Mouse (Mus musculus) neural tube, embryonic 14.5 days (tissue): ENCODE measurements around the gene Gm6408. TPM values are rescaled to one million over a fixed set of nuclear protein-coding genes. Genes with fewer than 3 reads are reported as not detected.
"Not testable (repeated sequence)": the region's sequence is repeated elsewhere in the genome, so short reads cannot be mapped to it uniquely, and the experiment has no call there.

Source experiments
- ATAC-seq: fragments of 200-750 bp; cut with Nextera tagmentation; 2 replicates; pipeline ENCODE4 v1.8.0; 2017; ENCODE audit warnings: low read depth, mild to moderate bottlenecking, moderate TSS enrichment, moderate library complexity
- H3K27ac ChIP-seq: fragments of 300-500 bp; sonication (generic); 2 replicates; pipeline ENCODE4 v1.5.1; 2014; ENCODE audit warnings: low read depth, mild to moderate bottlenecking, control low read depth, low read length, moderate library complexity, mixed read lengths
- H3K27me3 ChIP-seq: fragments of 300-500 bp; sonication (generic); 2 replicates; pipeline ENCODE4 v1.6.1; 2014; ENCODE audit warnings: low read length; ENCODE audit not compliant: control insufficient read depth, insufficient read depth
- H3K36me3 ChIP-seq: fragments of 300-500 bp; sonication (generic); 2 replicates; pipeline ENCODE4 v1.6.1; 2014; ENCODE audit warnings: low read length, mixed read lengths; ENCODE audit not compliant: control insufficient read depth, insufficient read depth
- H3K4me1 ChIP-seq: fragments of 300-500 bp; sonication (generic); 2 replicates; pipeline ENCODE4 v1.6.1; 2014; ENCODE audit warnings: low read length; ENCODE audit not compliant: control insufficient read depth, insufficient read depth
- H3K4me2 ChIP-seq: fragments of 300-500 bp; sonication (generic); 2 replicates; pipeline ENCODE4 v1.6.1; 2014; ENCODE audit warnings: mild to moderate bottlenecking, low read depth, low read length, control low read depth
- H3K4me3 ChIP-seq: fragments of 300-500 bp; sonication (generic); 2 replicates; pipeline ENCODE4 v1.5.1; 2014; ENCODE audit warnings: low read depth, low read length, control low read depth, mixed read lengths
- H3K9ac ChIP-seq: fragments of 300-500 bp; sonication (generic); replicated peaks from 2 replicates; pipeline ENCODE4 v1.6.1; 2014; ENCODE audit warnings: low read depth, mild to moderate bottlenecking, control low read depth, low read length, mixed read lengths
- H3K9me3 ChIP-seq: fragments of 300-500 bp; sonication (generic); 2 replicates; pipeline ENCODE4 v1.6.1; 2016; ENCODE audit warnings: low read length; ENCODE audit not compliant: control insufficient read depth
- WGBS: fragments of 180-500 bp; shearing (Covaris S2); extraction: QIAGEN DNeasy Blood & Tissue Kit; methylation state at CpG from one replicate; pipeline ENCODE4 v1.1.7; 2014; 5-methylcytosine and 5-hydroxymethylcytosine counted together
- polyA plus RNA-seq: library from polyadenylated mRNA; unstranded; fragments of >200 nt; fragmentation: Nextera tagmentation; extraction: Ambion mirVana; gene quantifications from 2 replicates; pipeline ENCODE4 v1.2.1, GENCODE M21; 2014

The Gm6408 gene
- polyA plus RNA-seq, 1 experiment from 2014 or later: not detected

DNA sequence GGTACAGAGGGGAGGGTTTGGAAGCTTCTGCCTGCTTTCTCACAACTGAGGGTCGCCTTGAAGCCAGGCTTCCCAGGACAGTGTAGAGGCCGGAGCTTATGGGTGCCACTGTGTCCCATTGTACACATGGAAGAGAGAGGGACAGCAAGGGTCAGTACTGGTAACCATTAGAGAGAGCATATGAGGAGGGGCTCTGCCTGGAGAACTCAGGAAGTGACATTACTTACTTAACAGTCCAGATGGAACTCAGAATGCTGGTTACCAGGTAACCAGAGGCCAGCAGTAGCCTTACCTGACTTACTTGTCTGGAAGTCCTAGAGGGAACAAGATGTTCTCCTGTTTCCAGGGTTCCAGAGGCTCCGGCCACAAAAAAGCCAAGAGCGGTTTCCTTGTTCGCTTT is 9.3 kb downstream of the Gm6408 start, which contains the start of gene Gm6370:
Gene Gm6370, plus strand, starts transcription at position 301 of the 400 bp plus-strand sequence.
- H3K9me3 ChIP-seq, H3K4me3 ChIP-seq, H3K36me3 ChIP-seq, H3K4me1 ChIP-seq, ATAC-seq, H3K4me2 ChIP-seq, H3K9ac ChIP-seq, H3K27me3 ChIP-seq, H3K27ac ChIP-seq: not testable (repeated sequence)
- WGBS: no CpG with 5 or more reads among the region's 5 CpGs

DNA sequence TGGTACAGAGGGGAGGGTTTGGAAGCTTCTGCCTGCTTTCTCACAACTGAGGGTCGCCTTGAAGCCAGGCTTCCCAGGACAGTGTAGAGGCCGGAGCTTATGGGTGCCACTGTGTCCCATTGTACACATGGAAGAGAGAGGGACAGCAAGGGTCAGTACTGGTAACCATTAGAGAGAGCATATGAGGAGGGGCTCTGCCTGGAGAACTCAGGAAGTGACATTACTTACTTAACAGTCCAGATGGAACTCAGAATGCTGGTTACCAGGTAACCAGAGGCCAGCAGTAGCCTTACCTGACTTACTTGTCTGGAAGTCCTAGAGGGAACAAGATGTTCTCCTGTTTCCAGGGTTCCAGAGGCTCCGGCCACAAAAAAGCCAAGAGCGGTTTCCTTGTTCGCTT is 20.3 kb downstream of the Gm6408 start, which contains the start of gene 4930449I24Rik:
Gene 4930449I24Rik, plus strand, starts transcription at position 301 of the 400 bp plus-strand sequence.
- not testable (repeated sequence) for H3K27ac ChIP-seq, H3K36me3 ChIP-seq, H3K9ac ChIP-seq, H3K4me1 ChIP-seq, ATAC-seq, H3K4me3 ChIP-seq, H3K4me2 ChIP-seq, H3K9me3 ChIP-seq, H3K27me3 ChIP-seq
- WGBS: no CpG with 5 or more reads among the region's 5 CpGs

DNA sequence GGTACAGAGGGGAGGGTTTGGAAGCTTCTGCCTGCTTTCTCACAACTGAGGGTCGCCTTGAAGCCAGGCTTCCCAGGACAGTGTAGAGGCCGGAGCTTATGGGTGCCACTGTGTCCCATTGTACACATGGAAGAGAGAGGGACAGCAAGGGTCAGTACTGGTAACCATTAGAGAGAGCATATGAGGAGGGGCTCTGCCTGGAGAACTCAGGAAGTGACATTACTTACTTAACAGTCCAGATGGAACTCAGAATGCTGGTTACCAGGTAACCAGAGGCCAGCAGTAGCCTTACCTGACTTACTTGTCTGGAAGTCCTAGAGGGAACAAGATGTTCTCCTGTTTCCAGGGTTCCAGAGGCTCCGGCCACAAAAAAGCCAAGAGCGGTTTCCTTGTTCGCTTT is 32.1 kb downstream of the Gm6408 start, which contains the start of gene Gm3402:
Gene Gm3402, plus strand, starts transcription at position 301 of the 400 bp plus-strand sequence.
- WGBS: no CpG with 5 or more reads among the region's 5 CpGs
- not testable (repeated sequence) for H3K36me3 ChIP-seq

DNA sequence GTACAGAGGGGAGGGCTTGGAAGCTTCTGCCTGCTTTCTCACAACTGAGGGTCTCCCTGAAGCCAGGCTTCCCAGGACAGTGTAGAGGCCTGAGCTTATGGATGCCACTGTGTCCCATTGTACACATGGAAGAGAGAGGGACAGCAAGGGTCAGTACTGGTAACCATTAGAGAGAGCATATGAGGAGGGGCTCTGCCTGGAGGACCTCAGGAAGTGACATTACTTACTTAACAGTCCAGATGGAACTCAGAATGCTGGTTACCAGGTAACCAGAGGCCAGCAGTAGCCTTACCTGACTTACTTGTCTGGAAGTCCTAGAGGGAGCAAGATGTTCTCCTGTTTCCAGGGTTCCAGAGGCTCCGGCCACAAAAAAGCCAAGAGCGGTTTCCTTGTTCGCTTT is 43.7 kb downstream of the Gm6408 start, which contains the start of gene Gm3404:
Gene Gm3404, plus strand, starts transcription at position 301 of the 400 bp plus-strand sequence.
- not testable (repeated sequence) for H3K27ac ChIP-seq, ATAC-seq, H3K4me2 ChIP-seq, H3K9me3 ChIP-seq, H3K9ac ChIP-seq, H3K4me3 ChIP-seq, H3K36me3 ChIP-seq, H3K27me3 ChIP-seq, H3K4me1 ChIP-seq
- 100% methylated on average over 1 of the region's 3 CpGs for WGBS

More for the DNA sequence above, 32.1 kb downstream of the Gm6408 start, which contains the start of gene Gm3402:
- H3K9ac ChIP-seq, H3K27ac ChIP-seq, H3K4me1 ChIP-seq, H3K4me3 ChIP-seq, H3K27me3 ChIP-seq, H3K9me3 ChIP-seq, ATAC-seq, H3K4me2 ChIP-seq: not testable (repeated sequence)

Other genes with a start within 250 kb of the Gm6408 start
- gene Wasf3, start 97.0 kb upstream of the Gm6408 start, polyA plus RNA-seq: 9.7 and 13.5 TPM in 2 replicates
- not detected in 2 replicates for gene Gm6370, start 9.4 kb downstream of the Gm6408 start, polyA plus RNA-seq
- gene 4930449I24Rik, start 20.4 kb downstream of the Gm6408 start, polyA plus RNA-seq: not detected in 2 replicates
- gene Gm3402, start 32.2 kb downstream of the Gm6408 start, polyA plus RNA-seq: not detected in 2 replicates
- not detected in 2 replicates for gene Gm3404, start 43.8 kb downstream of the Gm6408 start, polyA plus RNA-seq
- not detected in 2 replicates for gene Gm3409, start 55.7 kb downstream of the Gm6408 start, polyA plus RNA-seq
- gene Gm3415, start 74.2 kb downstream of the Gm6408 start, polyA plus RNA-seq: not detected in 2 replicates
- gene Gpr12, start 103.3 kb downstream of the Gm6408 start, polyA plus RNA-seq: 18.2 and 24.2 TPM in 2 replicates